Mouse (Mus musculus): ENCODE results near the gene Cnpy3. TPM values are rescaled to one million over a fixed set of nuclear protein-coding genes. Genes with fewer than 3 reads are reported as not detected.

Cnpy3 gene
- polyA plus RNA-seq (2017; shearing (Covaris generic)): 58.4 TPM

DNA sequence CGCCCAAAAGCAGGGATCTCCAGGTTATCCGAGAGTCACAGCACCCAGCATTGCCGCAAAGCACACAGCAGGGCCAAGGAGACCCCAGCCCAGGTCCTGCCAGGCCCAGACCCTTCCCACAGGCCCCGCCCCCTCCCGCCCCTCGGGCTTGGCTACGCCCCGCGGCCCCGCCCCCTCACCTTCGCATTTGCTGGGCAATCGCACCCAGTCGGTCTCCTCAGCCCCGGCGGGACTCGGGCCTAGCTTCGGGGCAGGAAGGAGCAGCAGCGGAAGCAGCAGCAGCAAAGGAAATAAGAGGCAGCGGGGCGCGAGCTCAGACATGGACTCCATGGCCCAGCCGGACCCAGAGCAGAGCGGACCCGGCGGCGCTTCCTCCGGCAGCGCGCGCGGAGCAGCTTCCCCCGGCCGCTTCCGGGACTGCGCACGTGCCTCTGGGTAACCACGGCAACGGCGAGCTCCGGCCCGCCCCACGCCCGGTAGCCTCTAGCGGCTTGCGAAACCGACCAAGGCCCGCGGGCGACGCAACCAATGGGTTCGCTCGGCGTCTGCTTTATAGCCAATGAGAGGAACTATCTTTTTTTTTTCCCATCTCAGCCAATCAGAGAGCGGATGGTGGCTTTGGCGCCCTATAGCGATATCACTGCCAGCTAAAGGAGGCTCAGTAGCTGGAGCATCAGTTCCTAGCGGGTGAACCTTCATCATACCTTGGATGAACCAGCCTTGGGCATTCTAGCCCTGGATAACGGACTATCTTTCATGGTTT lies at the start of gene Cnpy3:
Gene Cnpy3, minus strand, starts transcription at position 421 of the 763 bp plus-strand sequence.

DNA sequence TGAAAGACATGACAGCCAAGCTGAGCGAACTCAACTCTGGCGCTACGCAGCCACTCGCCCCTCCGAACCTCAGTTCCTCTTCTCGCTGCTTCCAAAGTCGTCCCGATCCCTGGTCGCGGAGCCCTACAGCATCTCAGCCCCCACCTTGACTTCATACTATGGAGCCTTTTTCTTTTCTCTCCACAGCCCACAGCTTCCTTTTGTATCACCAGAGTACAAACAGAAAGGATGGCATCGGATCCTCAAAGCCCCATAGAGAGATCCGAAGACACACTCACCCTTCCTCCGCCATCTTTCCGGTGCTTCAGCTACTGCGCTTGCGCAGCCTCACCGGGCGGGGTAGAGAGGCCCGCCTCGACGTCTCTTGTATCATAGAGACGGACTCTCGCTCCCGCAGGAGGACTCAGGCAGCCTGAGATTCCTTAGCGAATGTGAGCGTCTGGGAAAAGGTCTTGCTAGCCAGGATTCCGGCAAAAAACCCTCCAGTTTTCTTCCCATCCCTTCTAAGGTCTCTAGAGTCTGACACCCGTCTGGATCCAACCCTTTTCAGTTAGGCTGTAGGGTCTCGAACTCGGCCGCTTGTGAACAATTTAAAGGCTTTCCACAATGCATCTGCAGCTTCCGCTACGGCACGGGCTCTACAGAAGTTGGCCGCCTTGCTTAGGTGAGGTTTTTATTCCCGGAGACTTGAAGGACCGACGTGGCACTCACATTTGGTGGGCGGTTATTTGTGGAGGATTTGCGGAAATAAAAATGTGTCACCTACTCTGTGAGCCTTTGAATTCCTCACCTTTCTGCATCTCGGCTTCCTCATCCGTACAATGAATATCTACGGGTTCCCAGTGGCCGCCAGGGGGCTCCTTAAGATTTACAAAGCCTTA lies 30.6 kb upstream of the Cnpy3 start, which contains the start of gene Rpl7l1:
Gene Rpl7l1, minus strand, starts transcription at position 332 of the 881 bp plus-strand sequence.

DNA sequence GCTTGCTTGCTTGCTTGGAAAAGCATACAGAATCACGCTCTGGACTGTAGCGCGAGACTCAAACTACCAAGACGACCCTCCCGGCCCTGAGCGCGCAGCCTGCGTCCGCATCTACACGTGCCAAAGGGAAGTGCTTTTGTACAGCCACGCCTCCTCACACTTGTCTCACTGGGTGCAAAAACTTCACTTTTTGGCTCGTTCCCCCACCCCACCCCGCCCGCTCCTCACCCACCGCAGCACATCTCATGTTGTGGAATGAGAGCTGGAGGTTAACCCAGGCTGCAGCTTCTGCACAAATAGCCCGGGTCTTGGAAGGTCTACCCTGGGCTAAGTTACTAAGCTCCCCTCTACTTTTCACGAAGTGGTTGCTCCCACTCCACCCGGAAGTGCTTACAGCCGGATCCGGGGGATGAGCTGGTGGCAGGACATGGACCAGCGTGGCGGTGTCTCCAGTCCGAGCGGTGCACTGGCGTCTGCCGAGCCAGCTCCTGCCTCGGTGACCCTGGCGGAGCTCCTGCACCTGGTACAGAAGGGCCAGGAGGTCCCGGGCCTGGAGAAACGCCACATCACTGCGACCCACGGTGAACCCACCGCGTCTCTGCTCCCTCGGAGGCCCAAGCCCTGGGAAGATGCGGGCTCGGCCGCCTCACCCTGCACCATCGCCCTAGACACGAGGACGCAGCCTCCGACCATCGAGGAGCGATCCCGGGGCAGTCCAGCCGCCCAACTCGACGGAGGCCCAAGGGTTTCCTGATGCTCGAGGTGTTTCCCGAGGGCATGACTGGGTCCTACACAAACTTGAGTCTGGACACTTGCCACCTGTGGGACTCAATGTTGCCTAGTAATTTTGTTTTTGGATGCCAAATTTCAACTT lies 20.6 kb upstream of the Cnpy3 start, which contains the start of gene 2310039H08Rik:
Gene 2310039H08Rik, plus strand, starts transcription at position 232 of the 874 bp plus-strand sequence.

DNA sequence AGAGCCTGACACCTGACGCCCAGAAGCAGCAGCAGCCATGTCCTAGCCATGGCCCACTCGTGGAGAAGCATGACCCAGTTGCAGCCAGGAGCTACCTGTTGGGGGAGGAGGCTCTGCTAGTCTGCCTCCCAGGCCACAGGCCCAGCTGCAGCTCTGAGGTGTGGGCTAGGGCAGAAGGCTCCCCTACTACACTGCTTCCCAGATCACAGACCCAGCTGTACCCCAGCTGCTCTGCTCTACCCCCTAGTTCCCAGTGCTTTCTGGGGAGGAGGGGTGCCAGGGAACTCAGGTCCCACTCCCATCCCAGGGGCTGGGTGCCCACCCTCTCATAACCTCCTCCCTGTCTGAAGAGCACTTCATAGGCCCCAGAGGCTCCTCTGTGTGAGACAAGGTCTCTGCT lies 11.5 kb upstream of the Cnpy3 start, which contains the start of gene Ptcra:
Gene Ptcra, minus strand, starts transcription at position 169 of the 400 bp plus-strand sequence.

DNA sequence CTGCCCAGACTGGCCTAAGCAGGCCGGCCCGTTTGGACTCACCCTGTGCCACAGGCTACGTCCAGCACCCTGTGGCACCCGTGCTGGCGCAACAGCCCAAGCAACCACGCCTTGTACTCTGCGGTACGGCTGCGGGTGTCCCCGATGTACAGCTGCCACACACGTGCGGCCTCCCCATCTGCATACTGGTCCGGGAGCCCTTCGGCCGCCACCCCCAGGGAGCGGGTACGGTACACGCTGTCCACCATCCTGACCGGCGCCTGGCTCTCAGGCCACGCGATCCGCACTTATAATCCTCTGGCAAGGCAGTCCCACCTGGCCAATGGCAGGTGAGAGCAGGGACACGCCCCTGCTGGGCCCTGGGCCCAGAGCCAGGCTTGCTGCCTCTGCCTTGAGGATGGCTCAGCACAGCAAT lies 23.1 kb downstream of the Cnpy3 start, which contains the start of gene Gnmt:
Gene Gnmt, minus strand, starts transcription at position 265 of the 415 bp plus-strand sequence.

DNA sequence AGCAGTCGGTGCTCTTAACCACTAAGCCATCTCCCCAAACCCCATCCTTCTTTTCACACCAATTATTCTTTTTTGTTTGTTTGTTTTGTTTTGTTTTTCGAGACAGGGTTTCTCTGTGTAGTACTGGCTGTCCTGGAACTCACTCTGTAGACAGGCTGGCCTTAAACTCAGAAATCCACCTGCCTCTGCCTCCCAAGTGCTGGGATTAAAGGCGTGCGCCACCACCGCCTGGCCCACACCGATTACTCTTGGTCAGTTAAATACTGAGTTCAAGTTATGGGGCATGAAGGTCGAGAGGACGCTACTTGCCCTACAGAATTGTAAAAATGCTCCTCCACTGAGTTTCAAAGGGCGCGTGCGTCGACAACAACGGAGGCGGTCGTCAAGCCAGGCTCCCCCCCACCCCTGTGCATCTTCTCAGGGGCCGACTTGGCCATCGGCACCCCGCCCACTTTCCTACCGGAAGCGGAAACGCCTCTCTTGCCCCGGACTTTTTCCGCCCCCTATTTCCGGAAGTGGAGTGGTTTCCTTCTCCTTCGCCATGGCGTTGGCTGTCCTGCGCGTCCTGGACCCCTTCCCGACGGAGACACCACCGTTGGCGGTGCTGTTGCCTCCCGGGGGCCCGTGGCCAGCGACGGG lies 40.9 kb downstream of the Cnpy3 start, which contains the start of gene Pex6:
Gene Pex6, plus strand, starts transcription at position 505 of the 639 bp plus-strand sequence.

DNA sequence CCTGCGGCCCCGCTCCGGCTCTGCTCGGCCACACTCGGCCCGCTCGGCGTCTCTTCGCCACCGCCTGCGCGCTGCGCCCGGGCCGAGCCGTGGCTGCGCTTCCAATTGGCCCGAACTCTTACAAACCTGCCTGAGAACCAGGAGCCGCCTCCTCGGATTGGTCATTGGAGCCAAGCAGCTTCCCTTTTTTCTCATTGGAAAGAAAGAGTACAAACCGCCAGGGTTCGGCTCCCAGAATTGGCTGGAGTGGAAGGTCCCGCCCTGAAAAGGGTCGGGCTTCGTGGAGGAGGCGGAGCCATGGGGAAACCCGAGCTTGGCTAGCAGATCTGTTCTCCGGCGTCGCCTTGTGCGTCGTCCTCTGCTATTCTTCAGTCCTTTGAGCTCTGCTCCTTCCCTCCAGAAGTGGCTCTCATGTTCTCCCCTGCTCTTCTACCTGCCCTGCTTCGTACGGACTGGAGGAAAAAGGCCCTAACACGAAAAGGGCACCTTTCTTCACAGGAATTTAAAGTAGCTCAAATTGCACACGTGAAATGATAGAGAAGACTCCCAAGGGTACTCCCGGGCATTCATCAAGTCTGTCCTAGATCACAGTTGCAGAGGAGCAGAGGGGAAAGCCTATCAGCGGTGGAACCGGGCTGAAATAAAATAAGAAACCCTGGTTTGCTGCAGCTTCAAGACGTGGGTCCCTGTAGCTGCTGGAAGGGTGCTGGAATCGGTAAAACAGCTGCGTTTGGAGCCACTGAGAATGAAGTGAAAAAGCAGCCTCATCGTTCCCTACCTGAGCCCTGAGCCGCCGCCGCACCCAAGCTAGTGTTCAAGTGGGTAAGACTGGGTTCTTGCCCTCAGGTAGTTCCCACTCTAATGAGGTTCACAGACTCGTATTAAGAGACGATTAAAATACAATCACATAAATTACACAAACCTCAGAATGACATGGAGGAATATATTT lies 46.9 kb downstream of the Cnpy3 start, which contains the start of gene Ppp2r5d:
Gene Ppp2r5d, minus strand, starts transcription at position 225 of the 949 bp plus-strand sequence.

Other genes starting within 250 kb of the Cnpy3 start
- gene Cul9, start 205.8 kb downstream of the Cnpy3 start, polyA plus RNA-seq (2017; shearing (Covaris generic)): 10.7 TPM
- gene Srf, start 196.0 kb downstream of the Cnpy3 start, polyA plus RNA-seq (2017; shearing (Covaris generic)): 2.2 TPM
- not detected for gene Ptk7, start 122.7 kb downstream of the Cnpy3 start, polyA plus RNA-seq (2017; shearing (Covaris generic))
- gene Klc4, start 106.2 kb downstream of the Cnpy3 start, polyA plus RNA-seq (2017; shearing (Covaris generic)): 28.2 TPM
- 81.5 TPM for gene Mrpl2, start 106.0 kb downstream of the Cnpy3 start, polyA plus RNA-seq (2017; shearing (Covaris generic))
- 10.1 TPM for gene Cul7, start 101.9 kb downstream of the Cnpy3 start, polyA plus RNA-seq (2017; shearing (Covaris generic))
- 79.3 TPM for gene Rrp36, start 77.9 kb downstream of the Cnpy3 start, polyA plus RNA-seq (2017; shearing (Covaris generic))
- 182 TPM for gene Mea1, start 73.4 kb downstream of the Cnpy3 start, polyA plus RNA-seq (2017; shearing (Covaris generic))
- gene Klhdc3, start 71.3 kb downstream of the Cnpy3 start, polyA plus RNA-seq (2017; shearing (Covaris generic)): 91.9 TPM
- gene Ppp2r5d, start 47.1 kb downstream of the Cnpy3 start, polyA plus RNA-seq (2017; shearing (Covaris generic)): 51.8 TPM
- gene Pex6, start 40.8 kb downstream of the Cnpy3 start, polyA plus RNA-seq (2017; shearing (Covaris generic)): 2.9 TPM
- 0.61 TPM for gene Gnmt, start 23.0 kb downstream of the Cnpy3 start, polyA plus RNA-seq (2017; shearing (Covaris generic))
- not detected for gene Ptcra, start 11.5 kb upstream of the Cnpy3 start, polyA plus RNA-seq (2017; shearing (Covaris generic))
- 38.6 TPM for gene 2310039H08Rik, start 20.4 kb upstream of the Cnpy3 start, polyA plus RNA-seq (2017; shearing (Covaris generic))
- gene Rpl7l1, start 30.5 kb upstream of the Cnpy3 start, polyA plus RNA-seq (2017; shearing (Covaris generic)): 181 TPM
- 16.8 TPM for gene Bicral, start 106.3 kb upstream of the Cnpy3 start, polyA plus RNA-seq (2017; shearing (Covaris generic))
- gene Tbcc, start 138.5 kb upstream of the Cnpy3 start, polyA plus RNA-seq (2017; shearing (Covaris generic)): 10.0 TPM
- not detected for gene Prph2, start 158.2 kb upstream of the Cnpy3 start, polyA plus RNA-seq (2017; shearing (Covaris generic))